Mouse (Mus musculus) bone marrow macrophage, adult 2 months (primary cell): ENCODE data around the gene Rpia. TPM values are rescaled to one million over a fixed set of nuclear protein-coding genes. Genes with fewer than 3 reads are reported as not detected.

Experiments used
- H3K27ac ChIP-seq: 2 replicates; pipeline ENCODE4 v1.5.1; 2012; ENCODE audit warnings: low read depth, low read length; ENCODE audit not compliant: insufficient read depth
- H3K4me1 ChIP-seq: 2 replicates; pipeline ENCODE4 v1.6.1; 2012; ENCODE audit warnings: low read length; ENCODE audit not compliant: control insufficient read depth, insufficient read depth
- H3K4me3 ChIP-seq: 2 replicates; pipeline ENCODE4 v1.5.1; 2012; ENCODE audit warnings: mild to moderate bottlenecking, low read length, moderate library complexity; ENCODE audit not compliant: insufficient read depth
- CTCF ChIP-seq: IDR thresholded peaks from 2 replicates; pipeline ENCODE4 v1.5.1; 2012; ENCODE audit warnings: low read depth, mild to moderate bottlenecking, low read length, moderate library complexity
- POLR2A ChIP-seq: IDR thresholded peaks from 2 replicates; pipeline ENCODE4 v1.6.1; 2012; ENCODE audit warnings: mild to moderate bottlenecking, low read depth, low read length, borderline replicate concordance
- polyA plus RNA-seq: library from polyadenylated mRNA; stranded (reverse); fragments of >200 nt; gene quantifications from 2 replicates; pipeline ENCODE4 v1.2.4, GENCODE M21; 2012; ENCODE audit not compliant: missing spikeins, insufficient read depth, insufficient read length

The Rpia gene
- polyA plus RNA-seq, 1 experiment: 10.6 TPM

DNA sequence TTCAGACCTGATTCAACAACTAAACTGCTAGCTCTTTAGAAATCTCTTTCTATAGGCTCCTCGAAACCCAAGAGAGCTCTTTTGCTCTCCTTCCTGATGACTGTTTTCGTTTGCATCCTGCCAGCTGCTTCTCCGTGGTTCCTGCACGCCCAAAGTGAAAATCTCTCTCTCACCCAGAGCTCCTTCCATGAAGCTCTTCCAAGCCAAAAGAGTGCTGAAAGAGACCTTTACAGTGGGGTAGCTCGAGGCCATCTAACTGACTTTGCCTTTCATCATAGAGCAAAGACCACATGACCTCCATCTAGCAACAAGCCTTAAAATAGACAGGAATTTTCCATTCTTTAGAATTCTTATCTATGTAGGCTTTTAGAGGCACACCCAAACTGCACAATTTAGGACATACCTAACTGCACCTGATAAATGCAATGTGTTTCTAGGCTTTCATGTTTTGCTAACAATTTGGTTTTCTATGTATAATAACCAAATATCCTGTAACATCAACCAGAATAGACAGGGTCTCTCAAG lies 30.4 kb upstream of the Rpia start:
- TF ChIP-seq POLR2A (no peak), CTCF (no peak)
- peaks cover 15% of the 10 kb centered on the region for H3K4me1 ChIP-seq
- no peak overlapping the region for H3K4me3 ChIP-seq
- no peak overlapping the region for H3K27ac ChIP-seq

DNA sequence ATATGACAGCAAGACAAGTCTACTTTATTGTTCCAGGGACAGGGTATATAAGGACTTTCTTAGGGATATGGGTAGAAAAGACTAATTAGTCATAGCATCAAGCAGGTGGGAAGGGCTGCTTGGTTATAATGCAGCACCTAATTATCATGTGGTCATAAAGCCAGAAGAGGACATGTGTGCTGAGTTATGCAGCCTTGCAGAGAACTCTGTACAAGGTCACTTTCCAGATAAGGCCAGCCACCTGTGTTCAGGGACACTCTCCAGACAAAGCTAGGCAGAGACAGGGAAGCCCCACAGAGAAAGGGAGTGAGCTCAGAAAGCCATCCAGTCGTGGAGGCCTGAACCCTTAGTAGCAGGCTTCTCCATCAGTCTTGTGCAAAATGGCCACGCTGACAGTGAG lies 29.5 kb upstream of the Rpia start:
- Histone ChIP-seq H3K4me3 (no peak overlapping the region), H3K4me1 (peaks cover 15% of the 10 kb centered on the region), H3K27ac (no peak overlapping the region)
- TF ChIP-seq POLR2A (no peak), CTCF (no peak)

DNA sequence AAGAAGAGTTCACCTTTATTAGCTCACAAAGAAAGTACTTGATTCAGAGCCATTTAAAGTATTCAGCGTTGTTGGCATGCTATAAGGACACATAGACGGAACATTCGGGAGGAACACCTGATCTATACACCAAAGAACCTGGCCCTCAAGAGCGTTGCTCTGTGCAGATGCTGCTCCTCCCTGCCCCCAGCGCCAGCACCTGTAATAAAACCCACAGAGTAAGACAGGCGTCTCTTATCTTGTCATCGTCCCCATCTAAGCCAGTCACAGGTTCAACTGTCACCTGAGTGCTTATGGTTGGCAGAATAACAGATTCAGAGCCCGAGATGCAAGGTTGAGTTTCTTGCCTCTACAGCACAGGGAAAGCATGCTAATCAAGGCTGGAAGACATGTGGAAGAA lies 23.4 kb upstream of the Rpia start:
- TF ChIP-seq POLR2A (no peak), CTCF (no peak)
- no peak overlapping the region for H3K4me3 ChIP-seq
- no peak overlapping the region for H3K27ac ChIP-seq
- H3K4me1 ChIP-seq: peaks cover 23% of the 10 kb centered on the region

DNA sequence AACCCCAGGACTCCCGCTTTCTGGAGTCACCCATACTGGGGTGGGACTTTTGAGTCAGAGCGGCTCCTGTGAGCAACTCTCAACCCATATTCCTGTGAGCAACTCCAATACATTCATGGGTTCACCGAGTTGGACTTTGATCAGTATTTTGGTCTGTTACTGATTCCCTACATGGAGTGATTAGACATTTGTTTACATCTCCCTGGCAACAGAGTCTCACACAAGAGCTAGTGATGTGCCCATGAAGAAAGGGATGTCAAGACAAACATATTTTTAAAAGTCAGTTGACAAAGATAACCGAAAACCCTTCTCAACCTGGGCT lies 22.6 kb upstream of the Rpia start:
- Histone ChIP-seq H3K27ac (no peak overlapping the region), H3K4me1 (peaks cover 23% of the 10 kb centered on the region), H3K4me3 (no peak overlapping the region)
- TF ChIP-seq POLR2A (no peak), CTCF (no peak)

DNA sequence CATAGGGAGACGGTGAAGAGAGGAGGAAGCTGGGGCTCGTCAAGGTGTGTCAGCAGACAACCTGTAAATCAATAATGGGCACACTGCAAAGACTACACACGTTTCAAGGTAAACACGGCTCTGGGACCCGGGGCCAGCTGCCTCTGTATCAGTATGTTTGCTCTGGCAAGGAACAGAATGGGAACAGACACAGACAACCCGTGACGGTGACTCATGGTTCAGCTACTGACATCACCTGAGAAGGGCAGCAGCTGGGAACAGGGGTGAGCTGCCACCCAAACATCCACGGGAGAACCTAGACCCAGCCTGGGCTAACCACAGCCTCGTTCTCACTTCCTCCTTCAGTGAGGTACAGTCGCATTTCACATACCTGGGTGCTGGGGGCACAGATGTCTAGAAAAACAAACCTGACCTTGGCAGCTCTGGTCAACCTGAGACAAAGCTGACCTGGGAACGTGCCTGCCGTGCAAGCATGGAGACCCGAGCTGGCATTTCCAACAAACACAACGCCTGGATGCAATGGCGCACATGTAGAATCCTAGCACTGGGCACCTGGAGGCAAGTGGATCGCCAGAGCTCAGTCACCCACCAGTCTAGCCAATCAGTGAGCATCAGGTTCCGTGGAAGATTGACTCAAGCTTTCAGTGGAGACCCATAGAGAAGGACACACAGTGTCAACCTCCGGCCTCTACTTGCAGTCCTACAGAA lies 22.0 kb upstream of the Rpia start:
- H3K4me1 ChIP-seq: peaks cover 23% of the 10 kb centered on the region
- H3K4me3 ChIP-seq: no peak overlapping the region
- no peak overlapping the region for H3K27ac ChIP-seq
- no peak for TF ChIP-seq POLR2A
- TF ChIP-seq CTCF: no peak

DNA sequence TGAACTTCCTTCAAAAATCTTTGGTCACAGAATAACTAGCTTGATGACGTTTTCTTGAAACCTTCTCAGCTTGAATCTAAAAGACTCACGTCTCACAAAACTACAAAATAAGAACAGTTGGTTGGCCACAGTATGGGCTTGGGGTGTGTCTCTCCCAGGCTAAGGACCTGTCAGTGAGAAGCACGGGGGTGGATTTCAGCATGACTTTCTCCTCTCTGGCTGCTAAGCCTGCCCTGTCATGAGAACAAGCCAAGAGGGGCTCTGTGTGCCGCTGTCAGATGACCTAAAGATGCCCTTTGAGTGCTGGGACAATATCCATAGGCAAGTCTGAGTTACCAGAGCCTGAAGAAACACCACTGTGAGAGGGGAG lies 20.5 kb upstream of the Rpia start:
- 0 out of 2 replicates have a peak overlapping the region, but pooled peaks have one; percentile 46 for H3K27ac ChIP-seq
- TF ChIP-seq CTCF (no peak), POLR2A (no peak)

DNA sequence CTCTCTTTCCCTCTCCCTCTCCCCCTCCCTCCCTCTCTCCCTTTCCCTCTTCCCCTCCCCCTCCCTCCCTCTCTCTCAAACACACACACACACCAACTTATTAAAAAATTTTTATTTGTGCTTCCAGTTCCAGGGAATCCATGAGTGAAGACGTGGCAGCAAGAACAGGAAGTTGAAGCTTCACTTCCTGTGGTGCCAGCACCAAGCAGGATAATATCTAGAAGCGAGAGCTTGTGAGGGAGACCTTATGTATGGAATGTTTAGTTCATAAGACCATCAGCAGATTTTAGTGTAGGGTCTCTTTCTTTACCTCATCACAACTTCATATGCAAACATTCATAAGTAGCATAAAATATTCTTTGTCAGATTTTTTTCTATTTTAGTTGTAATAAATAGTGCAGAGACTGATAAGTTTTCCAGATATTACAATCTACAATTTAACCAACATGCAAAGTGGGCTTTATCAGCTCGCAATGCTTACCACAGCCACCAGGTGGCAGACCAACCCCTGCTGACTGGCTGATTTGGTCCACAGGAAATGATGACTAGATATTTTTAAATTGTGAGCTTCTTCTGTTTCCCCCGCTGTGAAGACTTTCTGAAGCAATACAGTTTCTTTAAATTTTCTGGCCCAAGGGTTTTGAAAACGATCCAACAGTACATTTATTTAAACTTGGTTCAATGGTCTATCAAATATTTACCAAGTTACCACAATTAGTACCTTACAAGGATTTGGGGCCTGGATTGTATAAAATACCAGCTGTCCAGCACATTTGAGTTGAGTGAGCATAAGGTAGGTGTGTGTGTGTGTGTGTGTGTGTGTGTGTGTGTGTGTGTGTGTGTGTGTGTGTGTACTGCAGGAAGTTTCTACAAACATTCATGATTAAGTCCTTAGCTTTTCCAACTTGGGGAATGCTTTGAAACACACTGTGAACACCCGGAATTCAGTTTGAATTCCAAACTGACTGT lies 19.8 kb upstream of the Rpia start:
- TF ChIP-seq CTCF: peak; percentile 97
- no peak for TF ChIP-seq POLR2A
- H3K4me1 ChIP-seq: peaks cover 23% of the 10 kb centered on the region
- no peak overlapping the region for H3K4me3 ChIP-seq
- H3K27ac ChIP-seq: peak overlapping the region; percentile 53

More for the DNA sequence above, 20.5 kb upstream of the Rpia start:
- Histone ChIP-seq H3K4me1 (peaks cover 23% of the 10 kb centered on the region), H3K4me3 (no peak overlapping the region)

DNA sequence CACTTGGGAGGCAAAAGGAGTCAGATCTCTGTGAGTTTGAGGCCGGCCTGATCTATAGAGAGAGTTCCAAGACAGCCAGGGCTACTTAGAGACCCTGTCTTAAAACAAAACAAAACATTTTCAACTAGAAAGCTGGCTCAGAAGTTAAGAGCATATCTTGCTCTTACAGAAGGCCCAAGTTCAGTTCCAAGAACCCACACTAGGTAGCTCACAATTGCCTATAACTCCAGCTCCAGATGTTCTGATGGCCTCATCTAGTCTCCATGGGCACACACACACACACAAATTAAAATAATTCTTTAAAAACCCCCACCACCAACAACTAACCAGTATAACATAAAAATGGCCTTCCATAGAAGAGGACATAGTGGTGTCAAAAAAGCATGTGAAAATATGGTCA lies 18.5 kb upstream of the Rpia start:
- Histone ChIP-seq H3K27ac (no peak overlapping the region), H3K4me1 (peaks cover 26% of the 10 kb centered on the region), H3K4me3 (no peak overlapping the region)
- TF ChIP-seq CTCF (no peak), POLR2A (no peak)

DNA sequence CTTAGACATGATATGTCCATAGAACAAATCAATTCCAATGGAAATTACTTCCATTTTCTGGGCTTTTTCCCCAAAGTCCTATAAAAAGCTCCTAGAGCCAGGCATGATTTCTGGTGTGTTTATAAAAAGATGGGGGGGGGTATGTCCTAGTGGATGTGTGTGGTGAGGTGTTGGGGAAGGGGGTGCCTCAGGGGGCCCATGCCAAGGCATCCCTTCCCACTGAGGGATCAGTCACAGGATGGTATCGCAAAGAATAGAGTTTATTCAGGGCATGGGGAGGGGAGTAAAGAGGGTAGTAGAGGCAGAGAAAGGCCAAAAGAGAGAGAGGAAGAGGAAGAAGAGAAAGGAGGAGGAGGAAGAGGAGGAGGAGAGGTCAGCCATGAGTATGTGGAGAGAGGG lies 14.5 kb upstream of the Rpia start:
- Histone ChIP-seq H3K4me1 (peaks cover 3% of the 10 kb centered on the region), H3K27ac (no peak overlapping the region), H3K4me3 (no peak overlapping the region)
- TF ChIP-seq CTCF (no peak), POLR2A (no peak)
